Mouse (Mus musculus) megakaryocyte progenitor cell, adult 5-6 weeks (primary cell): ENCODE measurements around the gene Slc5a6. TPM values are rescaled to one million over a fixed set of nuclear protein-coding genes. Genes with fewer than 3 reads are reported as not detected.
"Not testable (repeated sequence)": the region's sequence is repeated elsewhere in the genome, so short reads cannot be mapped to it uniquely, and the experiment has no call there.

ENCODE experiments used
- ATAC-seq: replicated peaks from 2 replicates; pipeline ENCODE4 v1.8.0; 2016; ENCODE audit warnings: mild to moderate bottlenecking, moderate TSS enrichment, inconsistent platforms; ENCODE audit not compliant: poor library complexity
- total RNA-seq, 2 experiments: library from RNA; stranded (forward) in 1 of 2; stranded (reverse) in 1 of 2; fragments of 157-497, 149-512 nt in 1 of 2; fragments of 200-1000 nt in 1 of 2; gene quantifications; 2 replicates each; pipeline versions ENCODE4 v1.2.3 to v1.2.4; 2015 to 2017

The Slc5a6 gene
- total RNA-seq, 2 experiments from 2014 or later = 4.8 to 7.5 TPM

GRCm38 (mm10) chr5:31071059-31071458, 22.3 kb upstream of the Slc5a6 start:
- no peak for ATAC-seq

GRCm38 (mm10) chr5:31069810-31070209, 21.1 kb upstream of the Slc5a6 start:
- ATAC-seq = no peak

GRCm38 (mm10) chr5:31055216-31056140, 6.8 kb upstream of the Slc5a6 start:
- ATAC-seq = peak; percentile 15; the same call in 1 of the 2 replicates

- ATAC-seq = peak; percentile 97
Observed at GRCm38 (mm10) chr5:31054261-31055215, 5.8 kb upstream of the Slc5a6 start, which contains the start of gene Cad. Gene Cad, plus strand, starts transcription at chr5:31054780.

GRCm38 (mm10) chr5:31053728-31054127, 5.0 kb upstream of the Slc5a6 start:
- not testable (repeated sequence) for ATAC-seq

GRCm38 (mm10) chr5:31050427-31050826, 1.7 kb upstream of the Slc5a6 start:
- no peak for ATAC-seq

- ATAC-seq = peak; percentile 85
Observed at GRCm38 (mm10) chr5:31047848-31048762, 619 bp downstream of the Slc5a6 start, which contains the start of gene Atraid. Gene Atraid, plus strand, starts transcription at chr5:31048312.

- no peak for ATAC-seq
Observed at GRCm38 (mm10) chr5:31047074-31047473, 1.6 kb downstream of the Slc5a6 start.

- ATAC-seq = no peak
Observed at GRCm38 (mm10) chr5:31046416-31046815, 2.3 kb downstream of the Slc5a6 start.

- no peak for ATAC-seq
Observed at GRCm38 (mm10) chr5:31038171-31038845, 10.4 kb downstream of the Slc5a6 start.

GRCm38 (mm10) chr5:31036556-31036955, 12.2 kb downstream of the Slc5a6 start:
- not testable (repeated sequence) for ATAC-seq

GRCm38 (mm10) chr5:31034669-31035068, 14.1 kb downstream of the Slc5a6 start:
- no peak for ATAC-seq

GRCm38 (mm10) chr5:31031508-31031907, 17.2 kb downstream of the Slc5a6 start:
- no peak for ATAC-seq

- no peak for ATAC-seq
Observed at GRCm38 (mm10) chr5:31030926-31031325, 17.8 kb downstream of the Slc5a6 start.

- ATAC-seq = no peak
Observed at GRCm38 (mm10) chr5:31024641-31025040, 24.1 kb downstream of the Slc5a6 start.

GRCm38 (mm10) chr5:31023254-31023653, 25.5 kb downstream of the Slc5a6 start:
- ATAC-seq = no peak

GRCm38 (mm10) chr5:31022690-31023089, 26.0 kb downstream of the Slc5a6 start:
- ATAC-seq = no peak

GRCm38 (mm10) chr5:31021790-31022189, 26.9 kb downstream of the Slc5a6 start:
- not testable (repeated sequence) for ATAC-seq

GRCm38 (mm10) chr5:31015913-31016312, 32.8 kb downstream of the Slc5a6 start:
- ATAC-seq = no peak

GRCm38 (mm10) chr5:31012737-31013136, 36.0 kb downstream of the Slc5a6 start:
- ATAC-seq = no peak
